Mouse (Mus musculus) kidney, embryonic 14.5 days (tissue): ENCODE measurements around the gene Adamts9. TPM values are rescaled to one million over a fixed set of nuclear protein-coding genes. Genes with fewer than 3 reads are reported as not detected.

ENCODE experiments used
- ATAC-seq: fragments of 200-750 bp; cut with Nextera tagmentation; 2 replicates; pipeline ENCODE4 v1.8.0; 2017; ENCODE audit warnings: moderate number of reproducible peaks, mild to moderate bottlenecking, moderate TSS enrichment, moderate library complexity; ENCODE audit not compliant: low FRiP score, low TSS enrichment
- H3K27ac ChIP-seq: fragments of 300-500 bp; sonication (generic); 2 replicates; pipeline ENCODE4 v1.5.1; 2014; ENCODE audit warnings: low read depth, mild to moderate bottlenecking, low read length, moderate library complexity, mixed read lengths
- H3K27me3 ChIP-seq: fragments of 300-500 bp; sonication (generic); 2 replicates; pipeline ENCODE4 v1.6.1; 2014; ENCODE audit warnings: mild to moderate bottlenecking, low read length; ENCODE audit not compliant: control insufficient read depth, insufficient read depth
- H3K36me3 ChIP-seq: fragments of 300-500 bp; sonication (generic); 2 replicates; pipeline ENCODE4 v1.6.1; 2014; ENCODE audit warnings: low read length, mixed read lengths; ENCODE audit not compliant: control insufficient read depth, insufficient read depth
- H3K4me1 ChIP-seq: fragments of 300-500 bp; sonication (generic); 2 replicates; pipeline ENCODE4 v1.6.1; 2014; ENCODE audit warnings: low read length, mixed read lengths; ENCODE audit not compliant: control insufficient read depth, insufficient read depth
- H3K4me2 ChIP-seq: fragments of 300-500 bp; sonication (generic); replicated peaks from 2 replicates; pipeline ENCODE4 v1.6.1; 2014; ENCODE audit warnings: low read depth, mild to moderate bottlenecking, low read length
- H3K4me3 ChIP-seq: fragments of 300-500 bp; sonication (generic); 2 replicates; pipeline ENCODE4 v1.5.1; 2014; ENCODE audit warnings: mild to moderate bottlenecking, low read length
- H3K9ac ChIP-seq: fragments of 300-500 bp; sonication (generic); 2 replicates; pipeline ENCODE4 v1.6.1; 2014; ENCODE audit warnings: low read depth, mild to moderate bottlenecking, low read length, moderate library complexity
- H3K9me3 ChIP-seq: fragments of 300-500 bp; sonication (generic); 2 replicates; pipeline ENCODE4 v1.6.1; 2016; ENCODE audit warnings: low read length; ENCODE audit not compliant: control insufficient read depth
- WGBS: fragments of 180-500 bp; shearing (Covaris S2); extraction: QIAGEN DNeasy Blood & Tissue Kit; methylation state at CpG from one replicate; pipeline ENCODE4 v1.1.7; 2014; 5-methylcytosine and 5-hydroxymethylcytosine counted together
- polyA plus RNA-seq: library from polyadenylated mRNA; unstranded; fragments of >200 nt; fragmentation: Nextera tagmentation; extraction: Ambion mirVana; gene quantifications from 2 replicates; pipeline ENCODE4 v1.2.1, GENCODE M21; 2014

Adamts9 gene
- polyA plus RNA-seq, 1 experiment from 2014 or later, result 19.9 TPM

DNA sequence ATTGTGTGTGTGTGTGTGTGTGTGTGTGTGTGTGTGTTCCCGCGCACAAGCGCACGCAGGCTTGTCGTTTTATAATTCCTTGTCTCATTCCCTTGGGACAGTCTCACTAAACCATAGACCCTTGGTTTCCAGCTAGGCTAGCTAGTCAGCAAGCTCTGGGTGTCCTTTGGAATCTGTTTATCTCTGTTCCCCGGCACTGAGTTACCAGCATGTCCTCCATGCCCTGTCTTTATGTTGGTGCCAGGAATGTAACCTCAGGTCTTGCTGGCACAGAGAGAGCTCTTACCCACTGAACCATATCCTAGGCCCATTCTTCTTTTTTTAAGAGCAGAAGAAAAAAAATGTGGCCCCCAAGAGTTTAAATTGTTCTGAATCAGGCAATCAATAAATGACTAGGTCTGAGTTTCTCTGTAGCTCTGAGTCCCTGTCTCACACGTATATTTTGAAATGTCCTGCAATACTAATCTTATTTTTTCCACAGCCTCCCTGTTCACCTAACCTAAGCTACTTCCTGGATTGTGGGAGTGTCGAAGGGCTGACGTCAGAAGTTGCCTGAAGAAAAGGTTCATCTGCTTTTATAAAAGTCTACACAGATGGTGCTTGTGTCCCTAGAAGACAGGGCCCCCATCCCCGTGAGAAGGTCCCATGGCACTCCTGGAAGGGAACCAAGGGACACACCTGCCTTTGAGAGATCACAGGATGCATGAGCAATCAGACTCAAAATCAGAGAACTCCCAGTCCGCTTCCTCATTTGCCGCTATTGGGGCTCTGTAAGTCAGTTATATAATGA, 84.4 kb downstream of the Adamts9 start:
- Histone ChIP-seq H3K27me3 (no peaks in the 10 kb centered on the region), H3K9ac (no peak overlapping the region), H3K4me1 (peaks cover 8% of the 10 kb centered on the region; the same call in 1 of the 2 replicates), H3K4me2 (no peak overlapping the region), H3K36me3 (peaks cover 60% of the 10 kb centered on the region), H3K9me3 (no peaks in the 10 kb centered on the region), H3K27ac (no peak overlapping the region), H3K4me3 (no peak overlapping the region)
- ATAC-seq, result no peak
- 77% methylated on average over 12 of the region's 12 CpGs for WGBS

GRCm38 (mm10) chr6:92857761-92858160, 85.5 kb downstream of the Adamts9 start:
- no peak for ATAC-seq
- peaks cover 57% of the 10 kb centered on the region for H3K36me3 ChIP-seq
- no peak overlapping the region for H3K4me3 ChIP-seq
- H3K27me3 ChIP-seq, result no peaks in the 10 kb centered on the region
- no peak overlapping the region for H3K4me2 ChIP-seq
- no peaks in the 10 kb centered on the region for H3K9me3 ChIP-seq
- no peak overlapping the region for H3K27ac ChIP-seq
- WGBS, result 90% methylated on average over 13 of the region's 13 CpGs
- H3K4me1 ChIP-seq, result peaks cover 8% of the 10 kb centered on the region; the same call in 1 of the 2 replicates
- no peak overlapping the region for H3K9ac ChIP-seq

DNA sequence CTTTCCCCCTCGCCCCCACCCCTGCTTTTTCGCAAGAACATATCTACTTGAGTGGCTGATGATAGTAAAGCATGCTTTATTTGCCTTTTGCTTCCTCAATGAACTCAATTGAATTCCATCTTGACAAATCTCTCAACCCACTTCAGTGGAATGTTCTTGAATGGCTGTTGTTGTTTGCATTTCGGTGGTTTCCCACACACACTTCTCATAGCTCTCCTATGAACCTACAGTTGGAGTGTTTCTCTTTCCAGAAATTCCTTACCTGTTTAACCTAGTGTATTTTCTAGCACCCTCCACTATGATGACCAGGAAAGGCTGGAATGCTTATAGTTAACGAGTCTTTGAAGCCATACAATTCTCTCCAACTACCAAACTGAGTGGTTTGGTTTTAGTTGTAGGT, 88.4 kb downstream of the Adamts9 start:
- H3K27me3 ChIP-seq, result no peaks in the 10 kb centered on the region
- H3K36me3 ChIP-seq, result peaks cover 49% of the 10 kb centered on the region
- no peak overlapping the region for H3K9ac ChIP-seq
- no peak overlapping the region for H3K27ac ChIP-seq
- ATAC-seq, result no peak
- H3K4me3 ChIP-seq, result no peak overlapping the region
- WGBS, result 86% methylated on average over 4 of the region's 4 CpGs
- H3K4me1 ChIP-seq, result peaks cover 7% of the 10 kb centered on the region; the same call in 1 of the 2 replicates
- no peak overlapping the region for H3K4me2 ChIP-seq
- no peaks in the 10 kb centered on the region for H3K9me3 ChIP-seq

DNA sequence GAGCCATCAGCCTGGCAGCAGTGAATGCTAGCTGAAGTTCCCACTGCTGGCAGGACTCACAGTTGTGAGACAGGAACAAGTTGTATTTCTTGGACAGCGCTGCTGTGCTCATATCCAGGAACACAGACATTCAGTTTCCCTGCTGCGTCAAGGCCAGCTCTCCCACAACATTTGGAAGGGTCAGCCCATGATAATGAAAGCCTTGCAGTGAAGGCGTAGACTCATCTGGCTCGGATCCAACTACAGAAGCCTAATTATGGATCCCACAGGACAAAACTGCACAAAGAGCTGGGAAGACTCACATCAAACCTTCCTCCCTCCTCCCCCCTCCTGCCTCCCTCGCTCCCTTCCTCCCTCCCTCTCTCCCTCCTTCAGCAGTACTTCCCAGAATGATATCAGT, 93.0 kb downstream of the Adamts9 start:
- WGBS, result 55% methylated on average over 5 of the region's 5 CpGs
- Histone ChIP-seq H3K4me3 (no peak overlapping the region), H3K4me2 (no peak overlapping the region), H3K9ac (no peak overlapping the region), H3K4me1 (no peaks in the 10 kb centered on the region), H3K9me3 (no peaks in the 10 kb centered on the region), H3K36me3 (peaks cover 48% of the 10 kb centered on the region), H3K27me3 (no peaks in the 10 kb centered on the region), H3K27ac (peak overlapping the region; percentile 25; the same call in 1 of the 2 replicates)
- peak; percentile 81 for ATAC-seq

- H3K4me2 ChIP-seq, result no peak overlapping the region
- no peaks in the 10 kb centered on the region for H3K9me3 ChIP-seq
- H3K27me3 ChIP-seq, result no peaks in the 10 kb centered on the region
- no peaks in the 10 kb centered on the region for H3K4me1 ChIP-seq
- no peak for ATAC-seq
- peaks cover 46% of the 10 kb centered on the region for H3K36me3 ChIP-seq
- no peak overlapping the region for H3K9ac ChIP-seq
- H3K27ac ChIP-seq, result no peak overlapping the region
- no peak overlapping the region for H3K4me3 ChIP-seq
- WGBS, result 91% methylated on average over 9 of the region's 9 CpGs
Measured at GRCm38 (mm10) chr6:92849208-92849607, 94.1 kb downstream of the Adamts9 start.

- Histone ChIP-seq H3K27me3 (no peaks in the 10 kb centered on the region), H3K4me2 (no peak overlapping the region), H3K4me1 (0 out of 2 replicates have a peak, but pooled peaks cover 4% of the 10 kb centered on the region), H3K36me3 (peaks cover 30% of the 10 kb centered on the region), H3K9ac (no peak overlapping the region), H3K27ac (no peak overlapping the region), H3K9me3 (no peaks in the 10 kb centered on the region), H3K4me3 (no peak overlapping the region)
- ATAC-seq, result no peak
- WGBS, result 52% methylated on average over 4 of the region's 4 CpGs
Measured at GRCm38 (mm10) chr6:92846614-92847013, 96.7 kb downstream of the Adamts9 start.

DNA sequence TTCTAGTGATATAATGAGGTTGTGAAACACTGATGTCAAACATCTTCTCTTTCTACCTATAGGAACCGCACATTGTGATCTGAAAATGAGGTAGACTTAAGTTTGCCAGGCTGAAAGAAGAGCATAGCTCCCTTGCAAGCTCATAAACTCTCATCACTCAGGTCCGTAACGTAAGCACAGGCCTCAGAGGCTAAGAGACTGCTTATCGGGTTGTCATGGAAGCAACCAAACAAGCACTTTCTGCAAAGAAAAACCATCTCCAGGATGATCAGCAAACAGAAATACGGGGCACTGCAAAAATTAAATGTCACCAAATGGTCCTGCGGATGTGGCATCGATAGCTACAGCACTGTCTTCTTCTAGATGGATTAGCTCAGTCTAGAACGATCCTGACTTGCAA, 97.4 kb downstream of the Adamts9 start:
- Histone ChIP-seq H3K4me2 (no peak overlapping the region), H3K9ac (no peak overlapping the region), H3K36me3 (peaks cover 30% of the 10 kb centered on the region), H3K27ac (no peak overlapping the region), H3K27me3 (no peaks in the 10 kb centered on the region), H3K9me3 (no peaks in the 10 kb centered on the region), H3K4me1 (0 out of 2 replicates have a peak, but pooled peaks cover 4% of the 10 kb centered on the region), H3K4me3 (no peak overlapping the region)
- no peak for ATAC-seq
- 91% methylated on average over 8 of the region's 8 CpGs for WGBS

DNA sequence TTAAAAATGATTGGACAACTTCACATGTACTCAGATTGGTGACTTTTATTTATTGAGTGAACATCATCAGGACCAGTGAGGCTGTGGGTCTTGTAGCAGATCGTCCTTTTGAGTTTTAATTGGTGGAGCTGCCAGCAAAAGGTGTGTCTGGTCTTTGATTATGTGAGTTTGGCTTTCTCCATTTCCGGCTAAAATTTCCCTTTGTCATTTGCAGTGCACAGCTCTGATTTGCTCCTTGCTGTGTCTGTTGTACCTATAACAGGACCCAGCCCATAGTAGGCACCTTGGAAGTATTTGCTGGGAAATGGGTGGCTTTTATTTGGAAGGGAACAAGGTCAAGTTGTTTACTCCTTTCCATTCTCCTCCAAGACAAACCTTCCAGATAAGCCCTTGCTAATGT, 99.8 kb downstream of the Adamts9 start:
- H3K27ac ChIP-seq, result no peak overlapping the region
- H3K4me2 ChIP-seq, result no peak overlapping the region
- H3K9ac ChIP-seq, result no peak overlapping the region
- H3K36me3 ChIP-seq, result peaks cover 17% of the 10 kb centered on the region
- H3K4me1 ChIP-seq, result 0 out of 2 replicates have a peak, but pooled peaks cover 4% of the 10 kb centered on the region
- ATAC-seq, result no peak
- no peaks in the 10 kb centered on the region for H3K9me3 ChIP-seq
- H3K27me3 ChIP-seq, result no peaks in the 10 kb centered on the region
- 86% methylated on average over 2 of the region's 2 CpGs for WGBS
- no peak overlapping the region for H3K4me3 ChIP-seq

- Histone ChIP-seq H3K4me2 (no peak overlapping the region), H3K27me3 (no peaks in the 10 kb centered on the region), H3K4me3 (no peak overlapping the region), H3K27ac (no peak overlapping the region), H3K9ac (no peak overlapping the region), H3K9me3 (no peaks in the 10 kb centered on the region), H3K36me3 (peaks cover 9% of the 10 kb centered on the region; the same call in 1 of the 2 replicates), H3K4me1 (0 out of 2 replicates have a peak, but pooled peaks cover 4% of the 10 kb centered on the region)
- 23% methylated on average over 2 of the region's 2 CpGs for WGBS
- ATAC-seq, result no peak
Measured at GRCm38 (mm10) chr6:92842000-92842399, 101.3 kb downstream of the Adamts9 start.
